Mouse (Mus musculus): ENCODE results near the gene Cdkn2a.

Gene Cdkn2a

GRCm38 (mm10) chr4:89276669-89277219 is 17.7 kb downstream of the Cdkn2a start:
- no peak for DNase-seq

- DNase-seq: no peak
Measured at GRCm38 (mm10) chr4:89275811-89276584, 18.5 kb downstream of the Cdkn2a start.

- no peak for DNase-seq
Measured at GRCm38 (mm10) chr4:89274829-89275548, 19.5 kb downstream of the Cdkn2a start.

- no peak for DNase-seq
Measured at GRCm38 (mm10) chr4:89274006-89274405, 20.4 kb downstream of the Cdkn2a start.

GRCm38 (mm10) chr4:89273585-89273984 is 20.9 kb downstream of the Cdkn2a start:
- no peak for DNase-seq

- DNase-seq: no peak
Measured at GRCm38 (mm10) chr4:89272961-89273540, 21.4 kb downstream of the Cdkn2a start.

- DNase-seq: no peak
Measured at GRCm38 (mm10) chr4:89272101-89272718, 22.2 kb downstream of the Cdkn2a start.

- DNase-seq: no peak
Measured at GRCm38 (mm10) chr4:89257768-89258167, 36.7 kb downstream of the Cdkn2a start.

GRCm38 (mm10) chr4:89234446-89234845 is 60.0 kb downstream of the Cdkn2a start:
- DNase-seq: no peak
